Mouse (Mus musculus): ENCODE data around the gene Wfdc6a.

Gene Wfdc6a

DNA sequence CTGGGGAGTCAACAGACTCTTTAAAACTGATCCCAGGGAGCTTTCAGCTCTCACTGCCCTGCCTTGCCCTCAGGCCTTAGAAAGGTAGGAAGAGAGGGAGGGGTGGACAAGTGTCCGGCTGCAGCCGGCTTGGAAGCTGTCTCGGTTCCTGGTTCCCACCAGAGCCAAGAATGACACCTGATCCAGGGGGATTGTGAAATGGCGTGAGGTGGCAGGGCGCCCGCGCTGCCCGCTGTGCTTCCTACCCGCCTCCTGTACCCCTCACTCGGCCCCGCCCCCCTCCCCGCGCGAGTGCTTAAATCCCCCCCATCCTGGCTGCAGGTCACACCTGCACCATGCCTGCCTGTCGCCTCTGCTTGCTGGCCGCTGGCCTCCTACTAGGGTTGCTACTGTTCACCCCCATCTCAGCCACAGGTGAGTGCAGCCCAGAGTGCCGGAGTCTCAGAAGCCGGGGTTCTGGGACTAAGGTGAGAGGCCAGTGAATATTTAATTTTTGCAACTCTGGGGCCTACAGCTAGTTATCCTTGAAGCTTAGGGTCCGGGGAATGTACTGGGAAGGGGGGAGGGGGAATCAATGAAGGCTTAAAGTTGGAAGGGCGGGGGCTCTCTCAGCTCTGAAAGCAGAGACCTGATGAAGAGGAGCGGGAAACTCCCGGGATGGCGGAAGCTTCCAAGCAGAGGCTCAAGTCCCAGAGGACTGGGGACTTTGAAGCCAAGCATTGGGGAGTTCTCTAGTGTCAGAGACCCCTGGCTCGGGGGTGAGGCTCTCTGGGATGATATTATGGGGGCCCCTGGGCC lies 22.7 kb downstream of the Wfdc6a start, which contains the start of gene Wfdc2:
Gene Wfdc2, plus strand, starts transcription at position 23 of the 798 bp plus-strand sequence.
- CTCF ChIA-PET, result interaction anchor here (0.6 to 3.4 kb wide), 22 partner anchors 12 to 1217 kb away, joined by 3 to 16 read pairs (median 3); partner anchors contain the start of genes Gm20458 (in 2 of the 4) and Slpi (in 1 of the 4)
- POLR2A ChIA-PET, result interaction anchor here (0.6 to 1.9 kb wide), 25 partner anchors 10 to 1500 kb away, joined by 3 to 7 read pairs (median 3); partner anchors contain the start of genes Sdc4 (in 2 of the 4), Pigt (in 1 of the 4) and Spint3 (in 1 of the 4)

GRCm38 (mm10) chr2:164560106-164560505 lies 25.1 kb downstream of the Wfdc6a start:
- ChIA-PET CTCF (interaction anchor here in 1 of 4 experiments (0.5 kb wide), 1 partner anchor 105 kb away, joined by 3 read pairs; no protein-coding TSS in a partner anchor), POLR2A (interaction anchor here in 2 of 4 experiments (1.2 to 1.3 kb wide), 2 partner anchors 90 to 331 kb away, joined by 4 to 5 read pairs; no protein-coding TSS in a partner anchor)

GRCm38 (mm10) chr2:164558991-164559645 lies 26.1 kb downstream of the Wfdc6a start:
- ChIA-PET POLR2A (interaction anchor here (0.8 to 2.1 kb wide), 18 partner anchors 9 to 330 kb away, joined by 3 to 15 read pairs (median 4); partner anchors contain the start of genes Gm20458 (in 2 of the 4), Sdc4 (in 1 of the 4) and Zswim1 (in 1 of the 4)), CTCF (interaction anchor here in 3 of 4 experiments (0.5 to 2.0 kb wide), 8 partner anchors 9 to 308 kb away, joined by 3 to 6 read pairs (median 5); partner anchors contain the start of genes Wfdc10 (in 1 of the 3) and Wfdc9 (in 1 of the 3))

GRCm38 (mm10) chr2:164558426-164558825 lies 26.8 kb downstream of the Wfdc6a start:
- ChIA-PET CTCF (interaction anchor here in 3 of 4 experiments (0.5 to 2.0 kb wide), 8 partner anchors 27 to 309 kb away, joined by 3 to 6 read pairs (median 4); partner anchors contain the start of genes Wfdc10 (in 1 of the 3) and Wfdc9 (in 1 of the 3)), POLR2A (interaction anchor here (0.6 to 2.1 kb wide), 18 partner anchors 8 to 854 kb away, joined by 3 to 15 read pairs (median 4); partner anchors contain the start of genes Gm20458 (in 2 of the 4), Sdc4 (in 1 of the 4) and Zswim1 (in 1 of the 4))

DNA sequence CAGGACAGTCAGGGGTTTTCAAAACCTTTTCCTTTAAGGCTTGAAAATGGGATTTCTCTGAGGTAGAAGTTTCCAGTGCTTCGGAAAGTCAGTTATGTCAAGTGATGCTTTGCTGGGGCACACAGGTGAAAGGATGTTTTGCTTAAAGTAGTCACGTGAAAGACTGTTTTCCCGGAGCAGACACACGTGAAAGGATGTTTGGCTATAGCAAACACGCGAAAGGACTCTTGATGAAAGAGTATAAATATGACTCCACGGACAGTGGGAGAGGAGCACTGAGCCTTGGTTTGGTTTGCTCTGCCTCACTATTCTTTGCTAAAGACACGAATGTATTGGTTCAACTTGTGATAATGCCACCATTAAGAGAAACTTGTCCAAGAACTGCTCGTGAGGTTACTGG lies 33.7 kb downstream of the Wfdc6a start:
- POLR2A ChIA-PET, result interaction anchor here in 3 of 4 experiments (0.5 to 4.3 kb wide), 5 partner anchors 7 to 646 kb away, joined by 3 to 15 read pairs (median 3); partner anchors contain the start of gene Gm20458 (in 1 of the 3)
- CTCF ChIA-PET, result no interaction called here

GRCm38 (mm10) chr2:164550895-164551269 lies 34.4 kb downstream of the Wfdc6a start:
- ChIA-PET CTCF (interaction anchor here in 3 of 4 experiments (0.6 to 1.4 kb wide), 4 partner anchors 20 to 143 kb away, joined by 3 to 7 read pairs (median 4); no protein-coding TSS in a partner anchor), POLR2A (interaction anchor here in 3 of 4 experiments (0.5 to 4.3 kb wide), 11 partner anchors 8 to 647 kb away, joined by 3 to 15 read pairs (median 3); partner anchors contain the start of genes Wfdc2 (in 2 of the 3), Gm20458 (in 1 of the 3) and Pigt (in 1 of the 3))

GRCm38 (mm10) chr2:164549963-164550894 lies 35.0 kb downstream of the Wfdc6a start:
- ChIA-PET POLR2A (interaction anchor here (0.6 to 4.3 kb wide), 17 partner anchors 8 to 152 kb away, joined by 3 to 15 read pairs (median 3); partner anchors contain the start of genes Wfdc2 (in 3 of the 4), Gm20458 (in 1 of the 4) and Pigt (in 1 of the 4)), CTCF (interaction anchor here (0.5 to 1.4 kb wide), 12 partner anchors 9 to 161 kb away, joined by 3 to 16 read pairs (median 4); partner anchors contain the start of gene Slpi (in 1 of the 4))

GRCm38 (mm10) chr2:164549338-164549737 lies 35.9 kb downstream of the Wfdc6a start:
- POLR2A ChIA-PET, result interaction anchor here (0.7 to 4.3 kb wide), 10 partner anchors 9 to 126 kb away, joined by 3 to 15 read pairs (median 4); partner anchors contain the start of genes Pigt (in 1 of the 4) and Wfdc2 (in 1 of the 4)
- CTCF ChIA-PET, result interaction anchor here in 1 of 4 experiments (0.5 kb wide), 1 partner anchor 13 kb away, joined by 16 read pairs; no protein-coding TSS in a partner anchor

- ChIA-PET CTCF (interaction anchor here in 1 of 4 experiments (1.1 kb wide), 1 partner anchor 144 kb away, joined by 3 read pairs; no protein-coding TSS in a partner anchor), POLR2A (interaction anchor here in 1 of 4 experiments (0.8 to 2.1 kb wide), 3 partner anchors 13 to 112 kb away, joined by 5 to 7 read pairs (median 5); partner anchors contain the start of gene Wfdc9)
Measured at GRCm38 (mm10) chr2:164544454-164545097, 40.7 kb downstream of the Wfdc6a start.

DNA sequence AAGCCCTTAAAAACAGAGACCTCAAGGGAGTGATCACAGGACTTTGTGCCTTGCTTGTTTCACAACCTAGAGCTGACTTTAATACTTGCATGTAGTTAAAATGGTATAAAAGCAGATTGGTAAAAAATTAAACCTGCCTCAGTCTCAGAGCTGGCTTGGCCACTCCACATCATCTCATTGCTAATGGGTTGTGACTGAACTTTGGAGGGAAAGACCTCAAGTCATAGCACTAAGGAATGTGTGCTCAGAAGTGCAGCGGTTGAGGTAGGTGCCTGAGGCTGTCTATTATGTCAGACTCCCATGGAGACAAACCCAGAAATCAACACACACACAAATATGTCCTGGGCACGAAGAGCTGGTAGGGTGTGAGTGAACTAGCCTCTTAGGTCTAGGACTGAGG lies 41.5 kb downstream of the Wfdc6a start:
- CTCF ChIA-PET, result interaction anchor here in 2 of 4 experiments (1.1 to 1.7 kb wide), 2 partner anchors 12 to 143 kb away, joined by 3 to 6 read pairs; no protein-coding TSS in a partner anchor
- POLR2A ChIA-PET, result interaction anchor here in 1 of 4 experiments (0.8 to 2.1 kb wide), 5 partner anchors 12 to 151 kb away, joined by 3 to 7 read pairs (median 5); partner anchors contain the start of gene Wfdc9

DNA sequence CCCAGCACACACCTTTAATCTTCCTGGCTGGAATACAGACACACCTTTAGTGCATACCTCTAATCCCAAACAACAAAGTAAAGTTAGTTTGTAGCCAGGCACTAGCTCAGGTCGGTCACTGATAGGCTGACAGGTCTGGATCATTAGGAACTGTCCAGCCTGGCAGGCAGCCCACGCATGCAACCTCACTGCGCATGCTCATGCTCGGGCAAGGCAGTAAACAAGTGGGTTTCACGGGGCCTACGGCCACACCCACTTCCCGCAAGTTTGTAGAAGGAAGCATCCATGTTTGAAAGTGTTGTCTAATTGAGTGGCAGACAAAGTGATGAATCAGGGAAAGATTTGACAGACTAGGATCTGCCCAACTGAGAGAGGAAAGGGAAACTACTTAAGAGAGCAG lies 42.6 kb downstream of the Wfdc6a start:
- POLR2A ChIA-PET, result interaction anchor here in 2 of 4 experiments (0.6 to 1.4 kb wide), 2 partner anchors 11 to 20 kb away, joined by 3 read pairs; no protein-coding TSS in a partner anchor
- CTCF ChIA-PET, result interaction anchor here in 3 of 4 experiments (0.6 to 1.8 kb wide), 5 partner anchors 11 to 183 kb away, joined by 3 to 6 read pairs (median 3); partner anchors contain the start of gene Slpi (in 2 of the 3)

DNA sequence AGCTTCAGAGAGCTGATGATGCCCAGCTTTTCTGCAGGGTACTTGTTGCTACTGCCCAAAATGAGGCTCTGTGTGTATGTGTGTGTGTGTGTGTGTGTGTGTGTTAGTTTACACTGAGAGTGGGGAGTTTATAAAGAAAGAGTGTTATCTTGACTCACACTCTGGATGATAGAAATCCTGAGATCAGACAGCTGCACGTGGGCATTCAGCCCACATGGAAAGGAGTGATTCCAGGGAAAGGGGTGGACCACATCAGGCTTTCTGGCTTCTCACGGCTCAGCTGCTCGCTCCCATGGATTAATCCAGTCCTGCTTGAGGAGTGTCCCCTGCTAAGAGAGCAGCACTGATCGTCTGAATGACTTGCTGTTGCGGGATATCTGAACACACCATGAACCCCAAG lies 43.1 kb downstream of the Wfdc6a start:
- CTCF ChIA-PET, result interaction anchor here in 3 of 4 experiments (0.5 to 2.0 kb wide), 8 partner anchors 11 to 186 kb away, joined by 3 to 10 read pairs (median 4); partner anchors contain the start of gene Slpi (in 2 of the 3)
- POLR2A ChIA-PET, result interaction anchor here in 2 of 4 experiments (0.6 to 2.3 kb wide), 4 partner anchors 10 to 90 kb away, joined by 3 to 11 read pairs (median 3); no protein-coding TSS in a partner anchor

GRCm38 (mm10) chr2:164540652-164541427 lies 44.4 kb downstream of the Wfdc6a start:
- ChIA-PET POLR2A (interaction anchor here in 3 of 4 experiments (0.6 to 2.3 kb wide), 11 partner anchors 9 to 940 kb away, joined by 3 to 11 read pairs (median 3); no protein-coding TSS in a partner anchor), CTCF (interaction anchor here (0.6 to 2.0 kb wide), 8 partner anchors 9 to 427 kb away, joined by 3 to 10 read pairs (median 4); partner anchors contain the start of gene Slpi (in 1 of the 4))

- ChIA-PET POLR2A (interaction anchor here in 2 of 4 experiments (0.6 to 1.4 kb wide), 2 partner anchors 9 to 52 kb away, joined by 3 to 4 read pairs; no protein-coding TSS in a partner anchor), CTCF (interaction anchor here in 2 of 4 experiments (0.6 kb wide), 2 partner anchors 11 to 67 kb away, joined by 3 read pairs; no protein-coding TSS in a partner anchor)
Measured at GRCm38 (mm10) chr2:164537003-164537402, 48.2 kb downstream of the Wfdc6a start.
